Mouse (Mus musculus) urinary bladder, postnatal 25 days (tissue): ENCODE results near the gene Adck1.
"Not testable (repeated sequence)": the region's sequence is repeated elsewhere in the genome, so short reads cannot be mapped to it uniquely, and the experiment has no call there.

Experiments
- DNase-seq: peaks from one replicate; pipeline ENCODE4 v3.0.0; 2022; ENCODE audit warnings: low spot score

Adck1 gene

GRCm38 (mm10) chr12:88360441-88361119, at the start of gene Adck1:
TSS of gene Adck1 (plus strand) at chr12:88360554.
- peak; percentile 80 for DNase-seq

GRCm38 (mm10) chr12:88314556-88314955, 45.8 kb upstream of the Adck1 start:
- DNase-seq, result no peak

GRCm38 (mm10) chr12:88323926-88324325, 36.4 kb upstream of the Adck1 start, which contains the start of gene Gm5039:
TSS of gene Gm5039 (minus strand) at chr12:88324026.
- not testable (repeated sequence) for DNase-seq

GRCm38 (mm10) chr12:88336662-88337413, 23.5 kb upstream of the Adck1 start:
- DNase-seq, result not testable (repeated sequence)

GRCm38 (mm10) chr12:88341286-88341685, 19.1 kb upstream of the Adck1 start:
- DNase-seq, result not testable (repeated sequence)

- DNase-seq, result no peak
These were observed 6.1 kb upstream of the Adck1 start for GRCm38 (mm10) chr12:88354182-88354702.

GRCm38 (mm10) chr12:88361120-88361445, 729 bp downstream of the Adck1 start:
- no peak for DNase-seq

- no peak for DNase-seq
These were observed 7.3 kb downstream of the Adck1 start for GRCm38 (mm10) chr12:88367673-88368072.

- no peak for DNase-seq
These were observed 8.3 kb downstream of the Adck1 start for GRCm38 (mm10) chr12:88368618-88369017.

GRCm38 (mm10) chr12:88369690-88370089, 9.3 kb downstream of the Adck1 start:
- not testable (repeated sequence) for DNase-seq

- DNase-seq, result not testable (repeated sequence)
These were observed 10.0 kb downstream of the Adck1 start for GRCm38 (mm10) chr12:88370321-88370720.

- no peak for DNase-seq
These were observed 11.7 kb downstream of the Adck1 start for GRCm38 (mm10) chr12:88372018-88372417.

- no peak for DNase-seq
These were observed 16.5 kb downstream of the Adck1 start for GRCm38 (mm10) chr12:88376820-88377219.

GRCm38 (mm10) chr12:88378256-88378655, 17.9 kb downstream of the Adck1 start:
- no peak for DNase-seq

- no peak for DNase-seq
These were observed 28.5 kb downstream of the Adck1 start for GRCm38 (mm10) chr12:88388832-88389231.

GRCm38 (mm10) chr12:88398658-88399057, 38.3 kb downstream of the Adck1 start:
- DNase-seq, result no peak

- no peak for DNase-seq
These were observed 43.2 kb downstream of the Adck1 start for GRCm38 (mm10) chr12:88403541-88403940.

GRCm38 (mm10) chr12:88405113-88405512, 44.8 kb downstream of the Adck1 start:
- peak; percentile 42 for DNase-seq

GRCm38 (mm10) chr12:88407996-88408322, 47.6 kb downstream of the Adck1 start:
- no peak for DNase-seq

GRCm38 (mm10) chr12:88408323-88409047, 48.1 kb downstream of the Adck1 start:
- DNase-seq, result no peak

- DNase-seq, result no peak
These were observed 52.9 kb downstream of the Adck1 start for GRCm38 (mm10) chr12:88413239-88413638.

- DNase-seq, result no peak
These were observed 59.7 kb downstream of the Adck1 start for GRCm38 (mm10) chr12:88419912-88420621.
